Mouse (Mus musculus): ENCODE data around the gene 4930474N05Rik. TPM values are rescaled to one million over a fixed set of nuclear protein-coding genes. Genes with fewer than 3 reads are reported as not detected.

Gene 4930474N05Rik
- polyA plus RNA-seq, 1 experiment from 2014 or later: not detected

DNA sequence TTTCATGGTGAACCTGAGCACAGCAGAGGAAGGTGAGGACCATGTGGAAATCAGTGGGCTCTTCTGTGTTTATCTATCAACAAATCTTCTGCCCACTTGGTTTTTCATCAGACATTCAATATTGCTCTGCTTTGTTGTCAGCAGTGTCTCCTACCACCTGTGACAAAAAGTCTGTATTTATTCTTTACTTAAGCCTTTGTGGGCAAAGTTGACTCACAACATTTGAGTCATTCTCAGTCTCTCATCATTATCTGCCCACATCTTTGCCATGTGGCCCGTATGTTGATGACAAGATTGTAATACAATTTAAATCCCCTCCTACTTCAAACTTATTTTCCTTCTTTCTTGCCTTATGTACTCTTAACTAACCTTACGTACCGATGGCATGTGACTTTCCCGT lies 43.0 kb downstream of the 4930474N05Rik start:
- no peak overlapping the region for H3K4me2 ChIP-seq (ENCODE audit: low read length)
- 0 out of 2 replicates have a peak, but pooled peaks cover 2% of the 10 kb centered on the region for H3K4me1 ChIP-seq (ENCODE audit: control insufficient read depth, insufficient read depth, low read length)
- H3K4me3 ChIP-seq (ENCODE audit: low read depth, low read length): no peak overlapping the region
- no peaks in the 10 kb centered on the region for H3K9me3 ChIP-seq (replicated peaks; ENCODE audit: control insufficient read depth, low read length, poor library complexity, severe bottlenecking)
- H3K9ac ChIP-seq (ENCODE audit: low read depth, low read length): no peak overlapping the region
- 95% methylated on average over 4 of the region's 4 CpGs for WGBS
- ATAC-seq: no peak
- no peaks in the 10 kb centered on the region for H3K27me3 ChIP-seq (ENCODE audit: control insufficient read depth, insufficient read depth, low read depth, low read length)
- no peaks in the 10 kb centered on the region for H3K36me3 ChIP-seq (ENCODE audit: control insufficient read depth, insufficient read depth, low read length)
- no peak overlapping the region for H3K27ac ChIP-seq (ENCODE audit: low read length)

DNA sequence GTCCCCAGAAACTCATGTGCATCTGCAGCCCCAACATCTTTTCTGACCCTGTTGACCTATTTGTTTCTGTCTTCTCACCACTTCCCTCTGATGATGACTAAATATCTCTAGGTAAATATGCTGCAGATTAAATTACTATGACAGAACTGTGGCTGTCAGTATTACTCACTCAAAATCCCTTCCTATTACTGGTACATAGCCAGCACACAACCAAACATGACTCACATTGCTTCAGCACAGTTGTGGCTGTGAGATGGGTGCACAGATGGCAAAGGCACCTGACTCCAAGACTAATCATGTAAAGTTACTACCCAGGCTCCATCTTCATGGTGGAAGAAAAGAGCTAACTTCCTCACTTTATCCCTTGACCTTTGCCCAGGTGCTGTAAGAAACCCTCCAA lies 50.5 kb downstream of the 4930474N05Rik start:
- no peaks in the 10 kb centered on the region for H3K9me3 ChIP-seq (replicated peaks; ENCODE audit: control insufficient read depth, low read length, poor library complexity, severe bottlenecking)
- no peak overlapping the region for H3K4me2 ChIP-seq (ENCODE audit: low read length)
- H3K27me3 ChIP-seq (ENCODE audit: control insufficient read depth, insufficient read depth, low read depth, low read length): no peaks in the 10 kb centered on the region
- no peak overlapping the region for H3K4me3 ChIP-seq (ENCODE audit: low read depth, low read length)
- no peaks in the 10 kb centered on the region for H3K4me1 ChIP-seq (ENCODE audit: control insufficient read depth, insufficient read depth, low read length)
- H3K9ac ChIP-seq (ENCODE audit: low read depth, low read length): no peak overlapping the region
- ATAC-seq: no peak
- H3K36me3 ChIP-seq (ENCODE audit: control insufficient read depth, insufficient read depth, low read length): no peaks in the 10 kb centered on the region
- H3K27ac ChIP-seq (ENCODE audit: low read length): no peak overlapping the region
